Mouse (Mus musculus) thymus, postnatal 14 days (tissue): ENCODE measurements at regions not wholly inside any gene's neighbourhood (a gene's known extent, or its start where the extent isn't known, plus 50 kb on each side); places are given as distances from the start of the nearest gene placed in this dataset.

Experiments
- DNase-seq: peaks from one replicate; pipeline ENCODE4 v3.0.0; 2021

GRCm38 (mm10) chr2:159168553-159169064 is 374.0 kb downstream of the Dhx35 start:
- no peak for DNase-seq

- no peak for DNase-seq
Observed at GRCm38 (mm10) chr2:159196156-159196555, 401.5 kb downstream of the Dhx35 start.

GRCm38 (mm10) chr2:159232266-159232665 is 437.7 kb downstream of the Dhx35 start:
- no peak for DNase-seq

DNA sequence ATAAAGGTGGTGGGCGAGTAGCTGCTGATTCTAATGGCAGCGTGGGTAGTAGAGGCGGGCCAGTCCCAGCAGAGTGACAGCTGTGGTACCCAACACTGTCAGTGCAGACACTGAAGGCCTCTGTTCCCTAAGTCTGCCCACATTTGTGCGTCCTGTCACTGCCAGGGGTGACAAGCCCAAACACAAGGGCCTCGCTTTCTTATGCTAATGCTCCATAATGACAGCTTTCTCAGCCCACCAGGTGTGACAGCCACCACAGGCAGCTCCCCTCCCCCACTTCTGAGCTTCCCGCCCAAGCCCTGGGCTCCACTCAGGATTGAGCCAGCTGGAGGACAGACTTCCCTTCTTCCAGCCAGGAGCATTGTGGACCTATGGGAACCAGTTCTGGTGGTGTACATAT is 440.4 kb downstream of the Dhx35 start:
- no peak for DNase-seq

GRCm38 (mm10) chr2:159250065-159250464 is 455.5 kb downstream of the Dhx35 start:
- no peak for DNase-seq

DNA sequence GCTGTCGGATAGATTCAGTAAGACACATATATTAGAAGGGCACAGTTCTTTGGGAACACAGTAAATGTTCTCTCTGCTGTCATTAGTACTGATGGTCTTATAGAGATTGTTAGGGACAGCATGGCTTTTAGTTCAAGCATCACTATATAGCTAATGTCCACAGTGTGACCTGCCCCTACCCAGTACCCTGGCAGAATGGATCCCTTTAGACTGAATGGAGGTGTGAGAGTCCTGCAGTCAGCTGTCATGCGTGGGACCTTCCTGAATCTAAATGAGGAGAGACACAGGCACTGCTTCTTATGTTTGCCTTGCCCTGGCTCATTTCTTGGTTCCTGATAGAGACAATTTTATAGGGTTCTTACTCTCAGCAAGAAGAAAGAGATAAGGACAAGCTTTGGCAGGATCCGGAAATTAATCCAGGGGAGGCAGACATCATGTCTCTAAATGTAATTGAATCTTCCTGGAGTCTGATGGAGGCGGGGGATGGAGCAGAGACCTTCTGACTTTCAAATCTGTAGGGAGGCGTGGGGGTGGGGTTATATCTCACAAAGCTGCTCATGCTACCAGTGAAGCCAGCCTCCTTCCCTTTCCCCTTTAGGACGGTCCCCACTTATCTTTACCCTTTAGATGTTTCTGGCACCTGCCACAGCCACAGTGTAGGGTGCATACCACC is 456.5 kb downstream of the Dhx35 start:
- DNase-seq, result no peak

- DNase-seq, result no peak
Observed at GRCm38 (mm10) chr2:159270221-159271080, 475.8 kb downstream of the Dhx35 start.

DNA sequence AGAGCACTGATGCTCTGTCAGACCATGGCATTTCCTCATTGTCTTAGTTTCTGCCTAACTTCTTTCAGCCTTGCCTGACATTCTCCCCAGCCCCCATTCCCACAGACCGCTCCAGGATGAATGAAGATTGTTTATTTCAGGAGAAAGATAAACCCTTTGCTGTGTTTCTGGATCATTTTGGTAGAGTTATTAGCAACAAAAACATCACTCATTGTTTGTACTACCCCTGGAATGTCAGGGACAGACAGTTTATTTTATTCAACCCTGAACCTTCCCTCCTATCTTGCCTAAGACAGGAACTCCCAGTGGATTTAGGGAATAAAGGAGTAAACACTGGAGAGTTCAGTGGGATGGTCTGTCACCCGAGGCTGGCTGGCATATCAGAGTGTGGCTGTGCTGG is 484.3 kb downstream of the Dhx35 start:
- no peak for DNase-seq

DNA sequence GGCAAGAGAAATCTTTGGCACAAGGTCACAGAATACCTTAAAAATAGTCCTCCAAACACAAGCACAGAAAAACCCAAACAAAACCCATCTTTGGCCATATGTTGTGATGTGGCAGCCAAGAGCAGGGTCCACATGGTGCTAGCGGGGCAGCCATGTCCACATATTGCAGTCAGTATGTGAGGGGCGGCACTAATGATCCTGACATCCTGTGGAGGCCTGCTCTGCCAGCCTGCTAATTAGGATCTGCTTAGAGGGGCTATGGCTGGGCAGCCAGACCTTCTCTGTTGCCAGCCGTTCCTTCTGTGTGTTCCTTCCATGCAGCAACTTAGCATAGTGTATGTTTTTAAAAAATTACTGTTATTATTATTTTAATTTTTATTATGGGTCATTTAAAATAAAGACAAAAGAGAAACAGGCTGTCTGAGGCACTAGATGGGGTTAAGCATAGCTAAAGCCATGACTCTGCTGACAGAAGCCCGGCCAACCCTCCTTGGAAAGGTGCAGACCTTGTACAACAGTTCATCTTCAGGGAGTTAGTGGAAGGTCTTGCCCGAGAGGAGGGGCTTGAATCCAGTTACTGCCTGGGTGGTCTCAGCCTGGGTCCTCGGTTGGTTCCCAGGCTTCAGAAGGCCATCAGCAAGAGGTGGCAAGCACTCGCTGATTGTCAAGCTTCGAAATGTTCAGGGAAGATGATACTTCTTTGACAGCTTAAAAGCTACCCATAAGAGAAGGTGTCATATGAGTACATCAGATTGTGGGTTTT is 487.1 kb downstream of the Dhx35 start:
- DNase-seq, result no peak

- DNase-seq, result no peak
Observed at GRCm38 (mm10) chr2:159284100-159284499, 489.5 kb downstream of the Dhx35 start.

DNA sequence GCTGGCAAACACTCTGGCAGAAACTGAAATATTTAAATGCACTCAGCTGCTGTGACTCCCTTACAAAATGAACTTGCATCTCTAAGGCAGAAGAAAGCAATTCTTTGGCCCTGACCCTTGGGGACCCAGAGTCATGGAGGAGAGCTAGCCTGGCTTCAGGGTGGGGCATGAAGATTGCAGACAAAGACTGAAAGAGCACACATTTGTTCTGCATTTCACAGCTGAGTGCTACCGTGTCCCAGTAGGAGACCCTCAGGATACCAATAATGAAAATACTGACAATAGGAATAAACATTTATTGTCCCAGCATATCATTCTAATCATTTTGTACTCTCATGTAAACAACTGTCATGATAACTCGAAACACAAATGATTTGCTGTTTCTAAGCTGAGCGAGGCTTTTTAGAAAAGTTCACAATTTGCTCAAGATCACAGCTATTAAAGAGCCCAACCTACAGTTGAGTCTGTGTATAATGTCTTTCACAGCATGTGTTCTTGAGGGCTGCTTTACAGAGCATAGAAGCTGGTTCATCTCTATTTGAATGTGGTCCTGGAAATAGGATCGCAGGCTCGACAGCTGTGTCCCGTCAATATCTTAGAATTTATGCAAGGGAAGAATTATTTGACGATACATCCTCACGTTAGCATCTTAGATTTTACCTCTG is 490.1 kb downstream of the Dhx35 start:
- no peak for DNase-seq

- DNase-seq, result no peak
Observed at GRCm38 (mm10) chr2:159287996-159288563, 493.5 kb downstream of the Dhx35 start.

GRCm38 (mm10) chr2:159290081-159290480 is 495.5 kb downstream of the Dhx35 start:
- no peak for DNase-seq

GRCm38 (mm10) chr2:159307001-159307400 is 512.4 kb downstream of the Dhx35 start:
- no peak for DNase-seq

GRCm38 (mm10) chr2:159334711-159335110 is 540.1 kb downstream of the Dhx35 start:
- DNase-seq, result no peak

DNA sequence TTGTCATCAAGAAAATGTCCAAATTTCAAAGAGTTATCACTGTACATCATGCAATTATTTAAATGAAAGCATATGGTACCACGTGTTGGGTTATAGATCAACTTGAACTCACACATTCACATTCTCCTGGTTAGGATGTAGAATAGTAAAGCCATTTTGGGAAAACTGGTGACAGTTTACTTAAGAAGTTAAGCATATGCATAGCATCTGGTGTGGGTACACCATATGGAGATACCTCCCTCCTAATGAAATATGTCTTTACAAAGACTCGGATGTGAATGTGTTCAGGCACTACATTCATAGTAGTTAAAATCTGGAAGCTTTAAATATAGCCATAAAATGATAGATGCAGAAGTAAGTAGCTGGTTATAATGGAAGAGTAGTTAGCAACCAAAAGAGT is 542.0 kb downstream of the Dhx35 start:
- DNase-seq, result no peak

- no peak for DNase-seq
Observed at GRCm38 (mm10) chr2:159343624-159344560, 549.3 kb downstream of the Dhx35 start.

DNA sequence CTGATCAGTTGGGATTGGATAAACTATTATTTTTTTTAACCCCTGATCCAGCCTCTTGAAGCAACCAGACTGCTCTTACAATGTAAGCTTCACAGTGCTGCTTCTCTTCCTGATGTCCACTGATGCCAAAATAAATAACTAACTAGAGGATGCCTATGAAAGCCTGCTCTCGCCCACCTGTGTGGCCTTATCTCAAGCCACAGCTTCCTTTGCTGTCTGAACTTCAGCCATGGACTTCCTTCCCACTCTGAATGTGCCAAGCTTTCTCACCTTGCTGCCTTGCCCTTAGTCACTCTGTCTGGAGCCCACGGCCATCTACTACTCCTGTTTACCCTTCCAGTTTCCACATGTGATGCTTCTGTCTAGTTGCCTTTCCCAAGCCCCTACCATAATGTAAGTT is 559.6 kb downstream of the Dhx35 start:
- DNase-seq, result no peak

DNA sequence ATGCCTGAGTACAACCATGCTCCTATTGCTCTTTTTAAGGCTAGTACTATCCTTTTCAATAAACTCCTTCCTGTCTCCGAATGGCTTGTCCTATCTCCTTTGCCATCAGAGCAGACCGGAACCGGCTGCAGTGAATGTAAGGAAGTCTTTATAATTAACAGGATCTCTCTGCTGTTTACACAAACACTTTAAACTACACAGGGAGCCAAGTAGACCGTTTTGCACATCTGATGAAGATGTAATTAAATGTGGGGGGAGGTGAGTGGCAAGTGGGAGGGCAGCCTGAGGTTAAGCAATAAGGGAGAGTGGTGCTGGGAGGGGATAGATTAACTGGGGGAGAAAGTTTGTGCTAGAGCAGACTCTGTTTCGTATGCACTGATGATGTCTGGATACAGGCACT is 561.9 kb downstream of the Dhx35 start:
- no peak for DNase-seq

- DNase-seq, result no peak
Observed at GRCm38 (mm10) chr2:159361371-159361770, 566.8 kb downstream of the Dhx35 start.

DNA sequence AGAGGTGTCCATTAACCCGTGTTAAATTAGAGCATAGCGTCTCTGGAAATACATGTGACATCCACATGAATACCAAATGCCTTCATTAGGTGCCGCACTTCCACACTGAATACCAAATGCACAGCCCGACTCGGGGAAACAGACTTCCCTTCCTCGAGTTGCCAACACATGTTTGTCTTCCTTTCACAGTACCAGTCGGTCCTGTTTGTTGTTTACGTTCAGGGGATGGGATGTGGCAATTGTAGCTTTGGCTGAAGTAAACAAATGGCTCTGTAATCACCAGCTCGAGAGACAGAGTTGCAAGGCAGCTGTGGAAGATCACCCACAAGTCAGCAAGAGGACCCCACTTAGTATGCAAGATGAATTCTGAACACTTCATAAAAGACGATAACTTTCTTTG is 598.3 kb downstream of the Dhx35 start:
- DNase-seq, result no peak
